22 mouse cellular contexts compared by ENCODE assay signal in genomic region chr17:13913951-13914350, GRCm38 (mm10). TPM values are rescaled to one million over a fixed set of nuclear protein-coding genes. Genes with fewer than 3 reads are reported as not detected.
A peak's percentile ranks its signal among the peaks of the same experiment; 100 is the strongest.
DNase-seq lines count a peak whose midpoint lies in the region; ATAC-seq and TF ChIP-seq lines count a peak whose summit lies in the region.
"Had no signal": no experiment of that assay in that cellular context is flagged by ENCODE, and none has a peak within 500 bp of the region (broad histone marks: within the 10 kb centered on the region; RNA-seq: fewer than 3 reads in every experiment).

No protein-coding gene starts in this region.

- H3K9me3 ChIP-seq in heart, postnatal 0 days (replicated peaks; ENCODE audit: control insufficient read depth, low read length): no peaks in the 10 kb centered on the region
- H3K9me3 ChIP-seq in heart, embryonic 11.5 days (replicated peaks; ENCODE audit: control insufficient read depth, low read length): no peaks in the 10 kb centered on the region
- H3K9me3 ChIP-seq in lung, embryonic 15.5 days: no peaks in the 10 kb centered on the region
- no peaks in the 10 kb centered on the region for H3K9me3 ChIP-seq in stomach, postnatal 0 days (ENCODE audit: control insufficient read depth, low read length)
- H3K9me3 ChIP-seq: hindbrain, embryonic 12.5 days; neural tube, embryonic 13.5 days had no signal

- H3K27me3 ChIP-seq in heart, postnatal 0 days (ENCODE audit: control insufficient read depth, insufficient read depth, low read length): no peaks in the 10 kb centered on the region
- no peaks in the 10 kb centered on the region for H3K27me3 ChIP-seq in heart, embryonic 11.5 days (ENCODE audit: control insufficient read depth, insufficient read depth, low read length)
- H3K27me3 ChIP-seq in lung, embryonic 15.5 days: no peaks in the 10 kb centered on the region
- H3K27me3 ChIP-seq in stomach, postnatal 0 days (ENCODE audit: control insufficient read depth, insufficient read depth, low read length): no peaks in the 10 kb centered on the region
- H3K27me3 ChIP-seq: hindbrain, embryonic 12.5 days; neural tube, embryonic 13.5 days had no signal

- no peak overlapping the region for H3K9ac ChIP-seq in heart, postnatal 0 days (replicated peaks; ENCODE audit: low read depth, low read length)
- no peak overlapping the region for H3K9ac ChIP-seq in heart, embryonic 11.5 days (ENCODE audit: low read depth, low read length)
- no peak overlapping the region for H3K9ac ChIP-seq in lung, embryonic 15.5 days
- no peak overlapping the region for H3K9ac ChIP-seq in stomach, postnatal 0 days (ENCODE audit: low read length)
- H3K9ac ChIP-seq: hindbrain, embryonic 12.5 days; neural tube, embryonic 13.5 days had no signal

- no peak for TF ChIP-seq EP300 in heart, postnatal 0 days (IDR thresholded peaks at IDR 0.05; ENCODE audit: low read depth)
- TF ChIP-seq EP300 in stomach, postnatal 0 days (optimal IDR thresholded peaks at IDR 0.05): no peak

- H3K4me1 ChIP-seq in heart, postnatal 0 days (ENCODE audit: control insufficient read depth, insufficient read depth): no peaks in the 10 kb centered on the region
- H3K4me1 ChIP-seq in heart, embryonic 11.5 days (ENCODE audit: control insufficient read depth, insufficient read depth, low read length): no peaks in the 10 kb centered on the region
- H3K4me1 ChIP-seq in lung, embryonic 15.5 days: peaks cover 15% of the 10 kb centered on the region
- no peaks in the 10 kb centered on the region for H3K4me1 ChIP-seq in stomach, postnatal 0 days (replicated peaks; ENCODE audit: control insufficient read depth, insufficient read depth)
- H3K4me1 ChIP-seq: hindbrain, embryonic 12.5 days; neural tube, embryonic 13.5 days had no signal

- TF ChIP-seq CTCF in gastrocnemius, adult 2 months (IDR thresholded peaks at IDR 0.05): no peak
- TF ChIP-seq CTCF in heart, postnatal 0 days (IDR thresholded peaks at IDR 0.05; ENCODE audit: low read depth): no peak
- no peak for TF ChIP-seq CTCF in stomach, postnatal 0 days (IDR thresholded peaks at IDR 0.05; ENCODE audit: low read depth)

- peak; percentile 24; the same call in 1 of the 2 replicates for ATAC-seq in heart, postnatal 0 days (ENCODE audit: insufficient read depth, low read depth)
- no peak for ATAC-seq in heart, embryonic 11.5 days (replicated peaks; ENCODE audit: insufficient number of reproducible peaks, low FRiP score, low TSS enrichment)
- no peak for ATAC-seq in lung, embryonic 15.5 days (ENCODE audit: borderline replicate concordance, extremely low read depth, low FRiP score, low TSS enrichment)
- ATAC-seq in stomach, postnatal 0 days (ENCODE audit: low FRiP score, low TSS enrichment): no peak
- ATAC-seq: inflammation-experienced regulatory T-cells, adult 6 months had no signal

- WGBS in heart, postnatal 0 days: 54% methylated on average over 4 of the region's 4 CpGs
- WGBS in heart, embryonic 11.5 days (ENCODE audit: insufficient replicate concordance): 78% methylated on average over 4 of the region's 4 CpGs
- WGBS in lung, embryonic 15.5 days: 34% methylated on average over 4 of the region's 4 CpGs
- 25% methylated on average over 4 of the region's 4 CpGs for WGBS in stomach, postnatal 0 days

- H3K27ac ChIP-seq in gastrocnemius, adult 2 months: peak overlapping the region; percentile 83
- H3K27ac ChIP-seq in heart, postnatal 0 days (ENCODE audit: low read depth): peak overlapping the region; percentile 77
- no peak overlapping the region for H3K27ac ChIP-seq in heart, embryonic 11.5 days (ENCODE audit: low read depth, low read length)
- peak overlapping the region; percentile 44; the same call in 1 of the 2 replicates for H3K27ac ChIP-seq in lung, embryonic 15.5 days
- peak overlapping the region; percentile 30; the same call in 1 of the 2 replicates for H3K27ac ChIP-seq in stomach, postnatal 0 days (replicated peaks)
- H3K27ac ChIP-seq: hindbrain, embryonic 12.5 days; neural tube, embryonic 13.5 days had no signal

- H3K4me3 ChIP-seq in gastrocnemius, adult 2 months: no peak overlapping the region
- H3K4me3 ChIP-seq in heart, postnatal 0 days (ENCODE audit: low read depth, low read length): no peak overlapping the region
- H3K4me3 ChIP-seq in heart, embryonic 11.5 days (ENCODE audit: low read depth, low read length): no peak overlapping the region
- H3K4me3 ChIP-seq in lung, embryonic 15.5 days: no peak overlapping the region
- no peak overlapping the region for H3K4me3 ChIP-seq in stomach, postnatal 0 days (ENCODE audit: low read depth, low read length)
- H3K4me3 ChIP-seq: hindbrain, embryonic 12.5 days; neural tube, embryonic 13.5 days had no signal

- no peak for DNase-seq in gastrocnemius, adult 2 months
- no peak for DNase-seq in gastrocnemius, postnatal 10 days
- DNase-seq in heart, postnatal 0 days (ENCODE audit: low spot score): no peak
- no peak for DNase-seq in lung, postnatal 14 days
- DNase-seq in stomach, postnatal 0 days (ENCODE audit: low spot score): no peak
- no peak for DNase-seq in layer of hippocampus, adult 9-10 months (ENCODE audit: low spot score)
- DNase-seq: cerebellum, adult 9-10 months; thymus, postnatal 25 days had no signal

- no peak overlapping the region for H3K4me2 ChIP-seq in heart, postnatal 0 days (ENCODE audit: low read depth, low read length)
- no peak overlapping the region for H3K4me2 ChIP-seq in heart, embryonic 11.5 days
- no peak overlapping the region for H3K4me2 ChIP-seq in lung, embryonic 15.5 days
- H3K4me2 ChIP-seq in stomach, postnatal 0 days (replicated peaks; ENCODE audit: low read depth): no peak overlapping the region
- H3K4me2 ChIP-seq: hindbrain, embryonic 12.5 days; neural tube, embryonic 13.5 days had no signal

- no peaks in the 10 kb centered on the region for H3K36me3 ChIP-seq in heart, postnatal 0 days (replicated peaks; ENCODE audit: control insufficient read depth, insufficient read depth, low read length)
- no peaks in the 10 kb centered on the region for H3K36me3 ChIP-seq in heart, embryonic 11.5 days (ENCODE audit: control insufficient read depth, insufficient read depth, low read length)
- H3K36me3 ChIP-seq in lung, embryonic 15.5 days: no peaks in the 10 kb centered on the region; the same call in 1 of the 2 replicates
- no peaks in the 10 kb centered on the region for H3K36me3 ChIP-seq in stomach, postnatal 0 days (ENCODE audit: control insufficient read depth, insufficient read depth, low read length)
- H3K36me3 ChIP-seq: hindbrain, embryonic 12.5 days; neural tube, embryonic 13.5 days had no signal

- intact Hi-C loops in gastrocnemius, adult 2 months (cut with DNase I): no loop called here

RNA-seq across cellular contexts. Expression of gene Gm7168, which starts 34.2 kb away (rescaled TPM):
- not detected for total RNA-seq in gastrocnemius, adult 2 months (2021)
- total RNA-seq in gastrocnemius, postnatal 10 days (2021): not detected
- not detected in 2 replicates for total RNA-seq in heart, postnatal 0 days (2014; rRNA removed; ENCODE audit: low replicate concordance)
- polyA plus RNA-seq in heart, postnatal 0 days (2015; fragmentation: Nextera tagmentation; extraction: Ambion mirVana): not detected in 2 replicates
- polyA plus RNA-seq in heart, embryonic 11.5 days (2014; fragmentation: Nextera tagmentation; extraction: Ambion mirVana): not detected in 2 replicates
- not detected in 2 replicates for polyA plus RNA-seq in lung, embryonic 15.5 days (2015; fragmentation: Nextera tagmentation; extraction: Ambion mirVana)
- not detected in 2 replicates for polyA plus RNA-seq in stomach, postnatal 0 days (2015; fragmentation: Nextera tagmentation; extraction: Ambion mirVana)
- total RNA-seq: adrenal gland, postnatal 4 days; gastrocnemius, postnatal 4 days; layer of hippocampus, postnatal 25 days; left cerebral cortex, postnatal 14 days; liver, adult 2 months; MEL; monocyte, adult 5-6 weeks had no signal
- polyA plus RNA-seq: forebrain, embryonic 14.5 days; hindbrain, embryonic 12.5 days; inflammation-experienced regulatory T-cells, adult 6 months; liver, adult 2 months; neural tube, embryonic 13.5 days; spleen, adult 2 months had no signal
